In the genomic region with DNA sequence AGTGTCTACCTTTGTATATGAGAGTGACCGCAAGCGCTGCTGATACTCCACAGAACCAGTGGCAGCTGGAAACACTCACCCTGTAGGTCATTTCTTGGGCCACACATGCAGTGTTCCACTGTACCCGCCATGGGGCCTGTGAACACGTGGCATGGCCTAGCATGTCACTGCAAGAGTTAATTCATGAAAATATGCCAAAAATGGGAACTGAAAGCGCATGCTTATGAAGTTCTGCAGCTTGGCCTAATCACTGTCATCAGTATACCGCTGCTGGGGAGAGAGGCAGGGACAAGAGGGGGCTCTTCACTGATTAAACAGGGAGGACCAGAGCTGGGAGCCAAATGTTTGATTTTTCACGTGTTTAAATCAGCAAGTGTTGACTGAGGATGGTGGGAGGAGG, we compare ENCODE assay signal across 9 mouse cellular contexts.
DNase-seq lines count a peak whose midpoint lies in the region; ATAC-seq and TF ChIP-seq lines count a peak whose summit lies in the region.
"Had no signal": no experiment of that assay in that cellular context is flagged by ENCODE, and none has a peak within 500 bp of the region (broad histone marks: within the 10 kb centered on the region; RNA-seq: fewer than 3 reads in every experiment).

No protein-coding gene starts in this region.

- H3K27me3 ChIP-seq in forebrain, embryonic 14.5 days (replicated peaks; ENCODE audit: control insufficient read depth, insufficient read depth, low read length): no peaks in the 10 kb centered on the region
- H3K27me3 ChIP-seq in forebrain, embryonic 12.5 days: no peaks in the 10 kb centered on the region
- H3K27me3 ChIP-seq in liver, adult 2 months (ENCODE audit: control insufficient read depth, insufficient read depth, low read length): no peaks in the 10 kb centered on the region
- no peaks in the 10 kb centered on the region for H3K27me3 ChIP-seq in liver, embryonic 11.5 days (replicated peaks; ENCODE audit: control insufficient read depth, insufficient read depth, low read length)
- H3K27me3 ChIP-seq in embryonic facial prominence, embryonic 13.5 days: no peaks in the 10 kb centered on the region
- H3K27me3 ChIP-seq: neural tube, embryonic 13.5 days had no signal

- no peak overlapping the region for H3K4me3 ChIP-seq in forebrain, embryonic 14.5 days (ENCODE audit: low read depth, low read length)
- no peak overlapping the region for H3K4me3 ChIP-seq in forebrain, embryonic 12.5 days (replicated peaks)
- no peak overlapping the region for H3K4me3 ChIP-seq in liver, adult 2 months (ENCODE audit: insufficient read depth, low read depth, low read length)
- no peak overlapping the region for H3K4me3 ChIP-seq in liver, embryonic 11.5 days (ENCODE audit: low read depth, low read length)
- H3K4me3 ChIP-seq in embryonic facial prominence, embryonic 13.5 days: no peak overlapping the region
- H3K4me3 ChIP-seq: neural tube, embryonic 13.5 days had no signal

- no peaks in the 10 kb centered on the region for H3K36me3 ChIP-seq in forebrain, embryonic 14.5 days (ENCODE audit: control insufficient read depth, insufficient read depth, low read length)
- no peaks in the 10 kb centered on the region for H3K36me3 ChIP-seq in forebrain, embryonic 12.5 days (replicated peaks)
- no peaks in the 10 kb centered on the region for H3K36me3 ChIP-seq in liver, adult 2 months (ENCODE audit: control insufficient read depth, insufficient read depth, low read length)
- no peaks in the 10 kb centered on the region for H3K36me3 ChIP-seq in liver, embryonic 11.5 days (ENCODE audit: control insufficient read depth, insufficient read depth, low read length)
- no peaks in the 10 kb centered on the region for H3K36me3 ChIP-seq in embryonic facial prominence, embryonic 13.5 days
- H3K36me3 ChIP-seq: neural tube, embryonic 13.5 days had no signal

- H3K4me2 ChIP-seq in forebrain, embryonic 14.5 days (ENCODE audit: low read length): no peak overlapping the region
- H3K4me2 ChIP-seq in forebrain, embryonic 12.5 days: no peak overlapping the region
- no peak overlapping the region for H3K4me2 ChIP-seq in liver, embryonic 11.5 days
- H3K4me2 ChIP-seq in embryonic facial prominence, embryonic 13.5 days: no peak overlapping the region
- H3K4me2 ChIP-seq: neural tube, embryonic 13.5 days had no signal

- no peak for TF ChIP-seq POLR2A in liver, adult 2 months (IDR thresholded peaks at IDR 0.05; ENCODE audit: extremely low read depth, insufficient read depth, low read length)

- H3K27ac ChIP-seq in forebrain, embryonic 14.5 days (ENCODE audit: low read depth, low read length): no peak overlapping the region
- H3K27ac ChIP-seq in forebrain, embryonic 12.5 days: no peak overlapping the region
- no peak overlapping the region for H3K27ac ChIP-seq in liver, adult 2 months (replicated peaks; ENCODE audit: insufficient read depth, low read depth, low read length)
- H3K27ac ChIP-seq in liver, embryonic 11.5 days (ENCODE audit: low read depth, low read length): no peak overlapping the region
- H3K27ac ChIP-seq in embryonic facial prominence, embryonic 13.5 days: peak overlapping the region; percentile 60
- H3K27ac ChIP-seq: neural tube, embryonic 13.5 days had no signal

- no peaks in the 10 kb centered on the region for H3K9me3 ChIP-seq in forebrain, embryonic 14.5 days (replicated peaks; ENCODE audit: control insufficient read depth, low read length)
- no peaks in the 10 kb centered on the region for H3K9me3 ChIP-seq in forebrain, embryonic 12.5 days
- H3K9me3 ChIP-seq in liver, embryonic 11.5 days (ENCODE audit: control insufficient read depth, low read length): no peaks in the 10 kb centered on the region
- H3K9me3 ChIP-seq in embryonic facial prominence, embryonic 13.5 days: no peaks in the 10 kb centered on the region
- H3K9me3 ChIP-seq: neural tube, embryonic 13.5 days had no signal

- no peak for TF ChIP-seq CTCF in liver, adult 2 months (IDR thresholded peaks at IDR 0.05; ENCODE audit: low read depth, low read length)

- 71% methylated on average over 7 of the region's 7 CpGs for WGBS in forebrain, embryonic 14.5 days
- 79% methylated on average over 7 of the region's 7 CpGs for WGBS in forebrain, embryonic 12.5 days
- 71% methylated on average over 7 of the region's 7 CpGs for WGBS in liver, adult 2 months
- 65% methylated on average over 7 of the region's 7 CpGs for WGBS in liver, embryonic 11.5 days
- WGBS in embryonic facial prominence, embryonic 13.5 days: 41% methylated on average over 7 of the region's 7 CpGs

- peak; percentile 54; the same call in 1 of the 2 replicates for ATAC-seq in forebrain, embryonic 14.5 days
- no peak for ATAC-seq in forebrain, embryonic 12.5 days (ENCODE audit: low FRiP score)
- no peak for ATAC-seq in liver, embryonic 11.5 days (replicated peaks; ENCODE audit: low FRiP score)
- ATAC-seq in embryonic facial prominence, embryonic 13.5 days (ENCODE audit: insufficient number of reproducible peaks, insufficient read depth, low FRiP score, low TSS enrichment, low read depth): peak; percentile 8; the same call in 1 of the 2 replicates
- peak; percentile 69 for ATAC-seq in megakaryocyte, adult 5-6 weeks (ENCODE audit: poor library complexity, severe bottlenecking)

- H3K79me2 ChIP-seq in liver, adult 2 months (ENCODE audit: control insufficient read depth, insufficient read depth, low read length): no peaks in the 10 kb centered on the region

- H3K9ac ChIP-seq in forebrain, embryonic 14.5 days (ENCODE audit: low read length): no peak overlapping the region
- H3K9ac ChIP-seq in forebrain, embryonic 12.5 days: no peak overlapping the region
- H3K9ac ChIP-seq in liver, adult 2 months (ENCODE audit: low read depth, low read length): no peak overlapping the region
- H3K9ac ChIP-seq in liver, embryonic 11.5 days (ENCODE audit: low read depth, low read length): no peak overlapping the region
- H3K9ac ChIP-seq in embryonic facial prominence, embryonic 13.5 days: no peak overlapping the region
- H3K9ac ChIP-seq: neural tube, embryonic 13.5 days had no signal

- intact Hi-C loops in gastrocnemius, postnatal 14 days (cut with DNase I; ENCODE audit: low total_unique reads): no loop called here

- DNase-seq in forebrain, embryonic 14.5 days (ENCODE audit: low spot score): peak; percentile 45
- peak; percentile 6 for DNase-seq in liver, adult 2 months (ENCODE audit: extremely low read depth, low read depth, low spot score)
- DNase-seq in liver, embryonic 11.5 days (ENCODE audit: low spot score): no peak
- no peak for DNase-seq in gastrocnemius, postnatal 14 days
- no peak for DNase-seq in right cerebral cortex, postnatal 10 days (ENCODE audit: low spot score in 2 of 2)

- no peaks in the 10 kb centered on the region for H3K4me1 ChIP-seq in forebrain, embryonic 14.5 days (ENCODE audit: control insufficient read depth, insufficient read depth, low read length)
- peaks cover 11% of the 10 kb centered on the region; the same call in 1 of the 2 replicates for H3K4me1 ChIP-seq in forebrain, embryonic 12.5 days
- no peaks in the 10 kb centered on the region; the same call in 1 of the 2 replicates for H3K4me1 ChIP-seq in liver, adult 2 months (ENCODE audit: control insufficient read depth, insufficient read depth, low read length)
- no peaks in the 10 kb centered on the region for H3K4me1 ChIP-seq in liver, embryonic 11.5 days (replicated peaks; ENCODE audit: control insufficient read depth, insufficient read depth, low read length)
- H3K4me1 ChIP-seq in embryonic facial prominence, embryonic 13.5 days: peaks cover 63% of the 10 kb centered on the region

Comparison
In these comparisons a context has a peak if more than half of its experiments do, and no peak if none do; other contexts are left out.
1. ATAC-seq: peak in forebrain, embryonic 14.5 days (single experiment), embryonic facial prominence, embryonic 13.5 days (single experiment) and megakaryocyte, adult 5-6 weeks (single experiment); none in forebrain, embryonic 12.5 days (single experiment) and liver, embryonic 11.5 days (single experiment).
2. DNase-seq: peak in forebrain, embryonic 14.5 days (single experiment) and liver, adult 2 months (single experiment); none in liver, embryonic 11.5 days (single experiment), gastrocnemius, postnatal 14 days (single experiment) and right cerebral cortex, postnatal 10 days (0 of 2).